Mouse (Mus musculus): Measurements from ENCODE around the gene Ppp1r35.

GRCm38 (mm10) chr5:137822126-137822525 is 43.5 kb downstream of the Ppp1r35 start:
- TF ChIP-seq CTCF (IDR thresholded peaks at IDR 0.05; ENCODE audit: control insufficient read depth, insufficient read depth, low read length) (no peak), POLR2A (IDR thresholded peaks at IDR 0.05; ENCODE audit: borderline replicate concordance, control insufficient read depth, low read depth, low read length) (no peak)

Data from bone marrow, adult 2 months (tissue).